Mouse (Mus musculus) testis, adult 2 months (tissue): Measurements from ENCODE around the gene Per3.
A peak's percentile ranks its signal among the peaks of the same experiment; 100 is the strongest.

Source experiments
- CTCF ChIP-seq: fragments of 200-500 bp; IDR thresholded peaks from 2 replicates; pipeline ENCODE4 v1.5.1; 2012; ENCODE audit warnings: low read depth, mild to moderate bottlenecking, inconsistent platforms, low read length, moderate library complexity; ENCODE audit not compliant: control insufficient read depth, insufficient read depth, insufficient replicate concordance
- POLR2A ChIP-seq: fragments of 200-500 bp; IDR thresholded peaks from 2 replicates; pipeline ENCODE4 v1.6.1; 2012; ENCODE audit warnings: low read depth, mild to moderate bottlenecking, inconsistent platforms, low read length, moderate library complexity; ENCODE audit not compliant: control insufficient read depth

GRCm38 (mm10) chr4:150990148-150990547 lies 54.3 kb downstream of the Per3 start:
- TF ChIP-seq CTCF (peak; percentile 92; the same call in 1 of the 2 replicates), POLR2A (no peak)
